Mouse (Mus musculus) lung, postnatal 14 days (tissue): Measurements from ENCODE around the gene Slc30a9.

Experiments
- DNase-seq: peaks from one replicate; pipeline ENCODE4 v3.0.0; 2021

Slc30a9 gene

GRCm38 (mm10) chr5:67306698-67307521 lies at the start of gene Slc30a9:
Gene Slc30a9 (plus strand): TSS chr5:67306955.
- peak; percentile 96 for DNase-seq

GRCm38 (mm10) chr5:67258473-67258872 lies 48.3 kb upstream of the Slc30a9 start:
- no peak for DNase-seq

- DNase-seq: no peak
These were observed 46.6 kb upstream of the Slc30a9 start for GRCm38 (mm10) chr5:67260159-67260530.

DNA sequence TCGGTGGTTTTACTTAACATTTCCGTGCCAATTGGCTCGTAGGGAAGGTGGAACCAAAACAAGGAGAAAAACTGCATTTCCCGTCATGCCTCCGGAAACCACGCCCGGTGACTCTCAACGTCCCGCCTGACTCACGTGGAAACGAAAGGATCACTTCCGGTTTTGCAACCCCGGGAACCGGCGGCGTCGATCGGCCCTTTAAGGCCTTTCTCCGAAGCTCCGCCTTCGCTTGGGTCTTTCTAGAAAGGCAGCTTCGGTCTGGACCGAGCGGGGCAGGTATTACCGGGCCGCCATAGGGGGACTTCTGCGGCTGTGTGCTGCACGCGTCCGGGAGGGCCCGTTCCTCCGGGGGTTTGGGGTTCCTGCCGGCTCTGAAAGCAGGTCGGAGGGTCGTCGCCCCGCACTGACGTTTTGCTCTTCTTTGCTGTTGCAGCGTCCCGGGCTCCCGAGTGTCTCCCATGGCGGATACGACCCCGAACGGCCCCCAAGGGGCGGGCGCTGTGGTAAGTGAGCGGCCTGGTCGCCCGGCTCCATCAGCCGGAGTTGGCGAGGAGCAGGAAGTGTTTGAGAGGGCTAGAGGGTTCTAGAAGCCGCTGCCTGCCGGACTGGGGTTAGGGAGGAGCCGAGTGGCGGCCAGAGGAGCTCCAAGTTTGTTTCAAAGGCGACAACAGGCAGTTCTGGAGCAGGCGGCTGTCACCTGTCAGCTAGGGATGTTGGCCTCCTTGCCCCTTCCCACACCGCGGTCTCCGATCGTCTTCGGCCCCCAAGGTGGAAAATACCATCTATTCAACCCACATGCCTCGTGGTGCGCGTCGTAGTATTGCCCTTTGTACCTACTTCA lies 46.0 kb upstream of the Slc30a9 start, which contains the start of gene Tmem33:
Gene Tmem33 (plus strand): TSS at position 35 of the 841 bp plus-strand sequence.
- peak; percentile 94 for DNase-seq

DNA sequence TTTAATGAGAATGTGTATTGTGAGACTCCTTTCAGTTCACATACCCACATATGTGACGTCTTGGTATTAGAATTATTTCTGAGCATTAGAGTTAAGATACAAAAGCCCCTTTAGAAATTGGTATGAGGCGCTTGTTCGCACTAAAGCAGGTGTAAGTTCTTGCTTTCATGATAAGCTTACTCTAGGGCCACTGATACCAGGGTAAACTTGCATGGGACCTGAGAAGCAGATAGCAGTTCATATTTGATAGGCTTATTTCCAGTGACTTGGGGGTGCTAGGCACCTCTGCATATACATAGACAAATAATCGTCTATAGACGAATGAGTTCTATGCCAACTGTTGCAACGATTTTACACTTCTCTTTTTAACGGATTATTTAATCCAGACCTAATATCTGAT lies 43.8 kb upstream of the Slc30a9 start:
- no peak for DNase-seq

- no peak for DNase-seq
These were observed 40.6 kb upstream of the Slc30a9 start for GRCm38 (mm10) chr5:67266106-67266505.

GRCm38 (mm10) chr5:67269309-67269708 lies 37.4 kb upstream of the Slc30a9 start:
- DNase-seq: no peak

- DNase-seq: no peak
These were observed 27.3 kb upstream of the Slc30a9 start for GRCm38 (mm10) chr5:67279407-67279806.

- no peak for DNase-seq
These were observed 26.9 kb upstream of the Slc30a9 start for GRCm38 (mm10) chr5:67279840-67280239.

DNA sequence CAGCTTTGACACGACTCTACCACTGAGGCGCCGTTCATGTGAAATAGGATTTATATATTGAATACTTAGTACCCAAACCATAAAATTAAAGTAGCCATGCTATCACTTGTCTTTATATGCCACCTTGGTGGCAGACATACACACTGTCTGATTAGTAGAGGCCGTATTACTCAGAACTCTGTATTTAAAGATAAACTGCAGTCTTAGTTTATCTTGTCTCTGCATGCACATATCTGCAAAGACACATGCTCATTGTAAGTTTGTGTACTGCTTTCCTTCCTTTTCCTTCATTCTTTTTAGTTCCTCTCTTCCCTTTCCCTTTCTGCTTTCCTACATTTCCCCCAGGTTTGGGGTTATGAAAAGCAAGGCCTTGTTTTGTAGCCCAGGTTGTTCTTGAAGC lies 26.4 kb upstream of the Slc30a9 start:
- DNase-seq: no peak

GRCm38 (mm10) chr5:67295029-67295428 lies 11.7 kb upstream of the Slc30a9 start:
- DNase-seq: no peak

DNA sequence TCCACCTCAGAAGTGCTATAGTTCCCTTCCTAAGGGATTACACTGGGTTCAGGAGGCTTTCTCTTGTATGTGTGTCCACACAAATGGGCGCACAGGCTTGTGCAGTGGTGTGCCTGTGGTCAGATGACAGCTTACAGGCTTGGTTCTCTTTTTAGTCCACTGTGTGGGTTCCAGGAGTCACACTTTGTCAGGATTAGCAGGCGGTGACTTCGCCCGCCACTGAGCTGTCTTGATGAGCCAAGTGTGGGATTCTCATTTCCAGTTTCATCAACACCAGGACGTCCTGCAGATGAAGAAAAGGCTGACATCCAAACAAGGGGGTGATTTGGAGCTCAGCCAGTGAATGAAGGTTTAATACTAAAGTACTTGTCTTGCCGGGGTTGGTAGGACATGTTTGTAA lies 11.1 kb upstream of the Slc30a9 start:
- no peak for DNase-seq

DNA sequence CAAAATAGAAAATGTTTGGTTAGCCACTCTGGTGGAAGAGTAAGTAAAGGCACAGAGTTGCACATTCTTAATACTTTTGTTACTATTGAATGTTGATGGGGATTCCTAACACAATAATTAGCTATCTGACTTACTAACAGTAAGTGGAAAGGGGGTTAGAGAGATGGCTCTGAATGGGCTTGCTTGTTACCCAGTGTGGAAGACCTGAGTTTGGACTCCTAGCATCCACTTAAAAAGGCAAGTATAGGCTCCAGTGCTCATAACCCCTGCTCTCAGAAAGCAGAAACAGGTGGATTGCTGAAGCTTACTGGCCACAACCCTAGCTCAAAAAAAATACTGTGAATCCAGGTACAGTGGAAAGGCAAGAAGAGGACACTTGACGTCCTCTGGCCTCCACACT lies 10.6 kb upstream of the Slc30a9 start:
- DNase-seq: no peak

DNA sequence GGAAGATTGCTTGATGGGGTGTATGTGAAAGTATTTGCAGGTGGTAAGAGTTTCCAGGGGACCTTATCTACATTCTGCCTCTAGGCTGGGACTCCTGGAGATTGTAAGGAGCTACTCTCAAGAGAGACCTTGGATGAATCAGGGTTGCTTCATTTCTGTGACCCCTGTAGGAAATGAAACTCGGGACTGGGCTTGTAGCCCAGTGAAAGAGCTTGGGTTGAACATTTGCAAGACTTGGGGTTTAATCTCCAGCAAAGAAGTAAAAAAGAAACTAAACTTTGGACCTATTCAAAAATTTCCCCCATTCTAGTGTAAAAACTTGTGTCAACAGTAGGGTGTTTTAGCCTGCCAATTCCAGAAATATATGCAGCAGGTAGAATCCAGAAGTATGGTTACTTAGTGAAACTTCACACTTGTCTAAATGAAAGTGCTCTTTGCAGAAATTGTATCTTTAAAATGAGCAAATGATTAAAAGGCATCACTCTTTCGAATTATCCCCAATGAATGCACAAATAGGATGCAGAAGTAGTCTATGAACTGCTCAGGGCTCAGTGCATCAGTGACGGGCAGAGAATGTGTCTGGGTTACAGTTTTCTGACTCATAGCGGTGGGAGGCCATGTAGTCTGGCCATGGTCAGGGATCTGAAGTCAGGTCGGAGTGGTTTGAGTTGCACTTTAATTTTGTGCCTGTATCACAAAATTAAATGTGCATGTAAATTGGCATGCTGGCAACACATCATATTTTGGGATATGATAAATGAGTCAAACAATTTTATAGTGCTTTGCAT lies 9.5 kb upstream of the Slc30a9 start:
- no peak for DNase-seq

DNA sequence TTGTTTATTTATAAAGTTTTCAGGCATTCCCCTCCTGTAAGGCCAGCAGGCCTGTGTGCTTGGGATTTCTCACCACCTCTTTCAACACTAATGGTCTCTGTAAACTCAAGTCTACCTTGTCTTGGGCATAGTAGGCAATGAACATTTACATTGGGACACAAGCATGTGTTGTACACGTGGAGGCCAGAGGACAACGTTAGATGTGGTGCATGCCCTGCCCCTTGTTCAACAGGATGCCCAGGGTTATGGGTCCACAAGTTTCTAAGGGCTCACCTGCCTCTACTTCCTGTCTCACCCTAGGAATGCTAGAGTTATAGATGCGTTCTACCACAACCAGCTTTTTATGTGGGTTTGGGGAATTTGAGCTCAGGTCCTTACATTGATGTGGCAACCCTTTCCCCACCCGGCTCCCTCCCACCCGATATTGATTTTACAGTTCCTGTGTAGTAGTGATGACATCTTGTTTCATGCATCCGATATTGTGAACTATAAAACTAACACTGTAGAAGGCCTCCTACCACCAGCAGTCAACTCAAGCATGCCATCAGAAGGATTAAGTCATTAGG lies 6.8 kb upstream of the Slc30a9 start:
- DNase-seq: no peak

- no peak for DNase-seq
These were observed 5.7 kb upstream of the Slc30a9 start for GRCm38 (mm10) chr5:67300926-67301597.

GRCm38 (mm10) chr5:67301722-67302331 lies 4.9 kb upstream of the Slc30a9 start:
- DNase-seq: no peak

- no peak for DNase-seq
These were observed 2.9 kb upstream of the Slc30a9 start for GRCm38 (mm10) chr5:67303816-67304215.

DNA sequence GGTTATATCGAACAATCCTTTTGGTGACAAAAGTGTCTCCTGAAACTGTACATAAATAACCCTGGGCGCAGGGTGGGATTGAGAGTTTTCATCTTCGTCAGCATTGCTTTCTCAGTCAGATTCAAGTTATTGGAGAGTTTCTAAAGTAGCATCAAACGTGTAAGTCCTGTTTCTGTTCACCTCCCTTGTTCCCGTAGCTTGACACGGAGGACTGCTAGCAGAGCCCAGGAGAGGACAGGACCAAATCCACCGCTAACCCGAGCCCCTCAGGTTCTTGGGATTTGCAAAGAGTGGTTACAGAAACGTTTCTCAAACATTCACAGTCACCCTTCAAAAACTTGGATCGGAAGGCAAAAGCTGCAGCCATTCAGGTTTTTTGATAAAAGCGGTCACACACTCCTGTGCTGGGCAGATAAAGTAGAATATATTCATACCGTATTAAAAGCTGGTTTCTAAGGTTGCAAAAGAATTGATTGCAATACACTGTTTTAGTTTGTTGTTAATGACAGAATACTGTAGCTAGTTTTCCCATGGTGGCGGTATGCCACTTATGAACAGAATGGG lies 986 bp downstream of the Slc30a9 start:
- no peak for DNase-seq

DNA sequence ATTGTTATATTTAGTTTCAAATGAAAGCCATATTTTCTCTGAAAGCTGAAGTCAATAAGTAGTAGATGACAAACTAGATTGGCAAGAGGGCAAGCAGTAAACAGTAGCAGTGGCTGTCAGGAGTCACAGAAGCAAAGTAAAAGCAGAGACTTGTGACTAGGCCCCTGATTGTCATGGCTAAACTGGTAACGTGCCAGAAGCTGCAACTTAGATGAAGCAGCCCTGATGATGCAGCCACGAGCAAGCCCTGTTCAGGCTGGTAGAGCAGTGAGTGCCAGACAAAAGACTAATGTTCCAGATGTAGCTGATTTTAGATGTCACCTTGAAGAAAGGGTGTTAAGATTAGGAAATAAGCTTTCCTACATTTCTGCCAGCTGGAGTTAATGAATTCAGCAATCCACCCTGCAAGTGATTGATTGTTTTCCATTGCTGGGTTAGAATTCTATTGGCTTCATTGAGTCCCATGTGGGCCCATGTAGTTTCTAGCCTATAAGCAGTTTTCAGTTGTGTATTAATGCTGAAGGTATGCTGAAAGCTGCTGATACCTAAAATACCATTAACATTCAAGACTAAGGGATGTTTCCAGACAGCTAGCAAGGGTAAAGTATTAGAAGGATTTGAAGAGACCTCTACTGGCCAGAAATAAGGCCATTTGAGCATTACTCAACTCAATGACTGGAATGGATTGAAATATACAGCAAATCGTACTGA lies 5.2 kb downstream of the Slc30a9 start:
- DNase-seq: no peak

- no peak for DNase-seq
These were observed 5.7 kb downstream of the Slc30a9 start for GRCm38 (mm10) chr5:67312522-67312851.
